Mouse (Mus musculus): ENCODE results near the gene Samd14.

Samd14 gene

GRCm38 (mm10) chr11:95037306-95037705, 27.6 kb downstream of the Samd14 start:
- no peak for DNase-seq (ENCODE audit: low spot score)

GRCm38 (mm10) chr11:95038156-95038817, 28.6 kb downstream of the Samd14 start:
- no peak for DNase-seq (ENCODE audit: low spot score)

- no peak for DNase-seq (ENCODE audit: low spot score)
Measured at GRCm38 (mm10) chr11:95038818-95039655, 29.4 kb downstream of the Samd14 start.

GRCm38 (mm10) chr11:95039766-95040165, 30.1 kb downstream of the Samd14 start:
- DNase-seq (ENCODE audit: low spot score): no peak

GRCm38 (mm10) chr11:95040491-95041138, 30.9 kb downstream of the Samd14 start:
- DNase-seq (ENCODE audit: low spot score): no peak

- peak; percentile 86 for DNase-seq (ENCODE audit: low spot score)
Measured at GRCm38 (mm10) chr11:95041139-95041609, 31.5 kb downstream of the Samd14 start, which contains the start of gene Pdk2. Gene Pdk2, minus strand, starts transcription at chr11:95041354.

- DNase-seq (ENCODE audit: low spot score): peak; percentile 87
Measured at GRCm38 (mm10) chr11:95042096-95042495, 32.4 kb downstream of the Samd14 start.

GRCm38 (mm10) chr11:95043060-95043459, 33.4 kb downstream of the Samd14 start:
- DNase-seq (ENCODE audit: low spot score): no peak

- no peak for DNase-seq (ENCODE audit: low spot score)
Measured at GRCm38 (mm10) chr11:95043608-95044007, 33.9 kb downstream of the Samd14 start.

GRCm38 (mm10) chr11:95044185-95044870, 34.6 kb downstream of the Samd14 start:
- DNase-seq (ENCODE audit: low spot score): no peak

GRCm38 (mm10) chr11:95046980-95047680, 37.5 kb downstream of the Samd14 start:
- DNase-seq (ENCODE audit: low spot score): no peak

GRCm38 (mm10) chr11:95053062-95053461, 43.4 kb downstream of the Samd14 start:
- DNase-seq (ENCODE audit: low spot score): no peak

- DNase-seq (ENCODE audit: low spot score): no peak
Measured at GRCm38 (mm10) chr11:95056768-95057501, 47.3 kb downstream of the Samd14 start.

GRCm38 (mm10) chr11:95069226-95069957, 59.7 kb downstream of the Samd14 start:
- no peak for DNase-seq (ENCODE audit: low spot score)

- DNase-seq (ENCODE audit: low spot score): no peak
Measured at GRCm38 (mm10) chr11:95070140-95071107, 60.7 kb downstream of the Samd14 start.

GRCm38 (mm10) chr11:95071266-95071665, 61.6 kb downstream of the Samd14 start:
- no peak for DNase-seq (ENCODE audit: low spot score)

GRCm38 (mm10) chr11:95072136-95072535, 62.5 kb downstream of the Samd14 start:
- no peak for DNase-seq (ENCODE audit: low spot score)

- no peak for DNase-seq (ENCODE audit: low spot score)
Measured at GRCm38 (mm10) chr11:95072804-95073203, 63.1 kb downstream of the Samd14 start.

- no peak for DNase-seq (ENCODE audit: low spot score)
Measured at GRCm38 (mm10) chr11:95073835-95074234, 64.2 kb downstream of the Samd14 start.

Measured in layer of hippocampus, adult 9-10 months (tissue).